Mouse (Mus musculus) left cerebral cortex, postnatal 25 days (tissue): ENCODE data around the gene Olfr513. TPM values are rescaled to one million over a fixed set of nuclear protein-coding genes. Genes with fewer than 3 reads are reported as not detected.

Experiments
- DNase-seq, 2 experiments: peaks; one replicate each; pipeline ENCODE4 v3.0.0; 2022; ENCODE audit warnings: low spot score in 2 of 2, mixed read lengths in 1 of 2
- intact Hi-C: fragments of 180-260 bp; cut with DNase I; formaldehyde crosslinking; loops from one replicate; pipeline ENCODE4 v1.15.1; 2025
- total RNA-seq, 2 experiments: library from RNA; stranded (reverse); gene quantifications; 2 replicates each; pipeline ENCODE4 v1.2.3; 2021

Olfr513 gene
- total RNA-seq: not detected

- intact Hi-C loops: no loop called here
- no peak for DNase-seq
Observed at GRCm38 (mm10) chr7:108750673-108751072, at the start of gene Olfr513. Gene Olfr513, plus strand, starts transcription at chr7:108750973.

- intact Hi-C loops: no loop called here
- no peak for DNase-seq
Observed at GRCm38 (mm10) chr7:108713020-108713419, 37.8 kb upstream of the Olfr513 start, which contains the start of gene Olfr512. Gene Olfr512, plus strand, starts transcription at chr7:108713320.

GRCm38 (mm10) chr7:108760411-108760810, 9.6 kb downstream of the Olfr513 start:
- intact Hi-C loops: no loop called here
- no peak for DNase-seq

GRCm38 (mm10) chr7:108797205-108797933, 46.6 kb downstream of the Olfr513 start:
- intact Hi-C loops: no loop called here
- DNase-seq: no peak

Other genes with a start within 250 kb of the Olfr513 start
- not detected for gene Olfr502, start 225.9 kb upstream of the Olfr513 start, total RNA-seq
- gene Olfr503, start 206.4 kb upstream of the Olfr513 start, total RNA-seq: not detected
- not detected for gene Olfr504, start 185.2 kb upstream of the Olfr513 start, total RNA-seq
- gene Olfr506, start 140.2 kb upstream of the Olfr513 start, total RNA-seq: not detected
- not detected for gene Olfr507, start 129.2 kb upstream of the Olfr513 start, total RNA-seq
- not detected for gene Olfr508, start 121.0 kb upstream of the Olfr513 start, total RNA-seq
- gene Olfr509, start 99.1 kb upstream of the Olfr513 start, total RNA-seq: under 1 TPM in 1 of 2 experiments, not detected in 1; 0.09 TPM
- gene Olfr510, start 84.6 kb upstream of the Olfr513 start, total RNA-seq: not detected
- not detected for gene Olfr512, start 37.7 kb upstream of the Olfr513 start, total RNA-seq
- not detected for gene Olfr514, start 75.0 kb downstream of the Olfr513 start, total RNA-seq
- gene Olfr516, start 99.6 kb downstream of the Olfr513 start, total RNA-seq: not detected
- not detected for gene Olfr517, start 121.4 kb downstream of the Olfr513 start, total RNA-seq
- not detected for gene Olfr518, start 134.0 kb downstream of the Olfr513 start, total RNA-seq
- not detected for gene Olfr519, start 143.4 kb downstream of the Olfr513 start, total RNA-seq
- gene Nlrp10, start 179.2 kb downstream of the Olfr513 start, total RNA-seq: under 1 TPM; 0.48 to 0.71 TPM
- 10 to 100 TPM; 77.7 to 82.0 TPM for gene Eif3f, start 183.4 kb downstream of the Olfr513 start, total RNA-seq
- gene Tub, start 199.4 kb downstream of the Olfr513 start, total RNA-seq: 100 to 1,000 TPM; 119 to 128 TPM